Mouse (Mus musculus): ENCODE results near the gene Atp8a2.

DNA sequence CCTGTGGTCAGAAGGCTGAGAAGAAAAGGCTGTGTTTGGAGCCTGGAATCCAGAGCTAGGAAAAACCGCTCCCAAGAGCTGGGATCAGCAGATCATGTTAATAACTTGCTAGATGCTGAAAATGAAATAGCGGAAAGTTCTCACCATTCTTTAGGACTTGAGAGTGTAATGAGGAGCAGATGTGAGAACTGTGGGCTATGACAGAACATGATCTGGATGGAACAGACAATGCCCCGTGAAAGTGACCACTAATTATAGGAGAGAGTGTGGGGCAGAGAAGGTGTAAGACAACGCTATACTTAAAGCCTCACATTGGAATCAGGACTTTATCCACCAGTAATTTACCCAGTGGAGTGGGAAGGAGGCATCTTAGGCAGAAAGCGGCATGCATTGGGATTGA is 455.2 kb downstream of the Atp8a2 start:
- TF ChIP-seq CTCF (IDR thresholded peaks at IDR 0.05; ENCODE audit: extremely low read depth, insufficient read depth, low read length): no peak
- TF ChIP-seq POLR2A (IDR thresholded peaks at IDR 0.05; ENCODE audit: extremely low read depth, insufficient read depth, low read length): no peak
